Mouse (Mus musculus) small intestine, adult 2 months (tissue): ENCODE measurements at regions not wholly inside any gene's neighbourhood (a gene's known extent, or its start where the extent isn't known, plus 50 kb on each side); places are given as distances from the start of the nearest gene placed in this dataset.

Source experiments
- CTCF ChIP-seq: fragments of 200-500 bp; IDR thresholded peaks from 2 replicates; pipeline ENCODE4 v1.5.1; 2012; ENCODE audit warnings: low read depth, mild to moderate bottlenecking, control low read depth, inconsistent platforms, low read length, moderate library complexity, mixed read lengths; ENCODE audit not compliant: insufficient replicate concordance, insufficient read length; ENCODE audit errors: extremely low read depth
- POLR2A ChIP-seq: fragments of 200-500 bp; IDR thresholded peaks from 2 replicates; pipeline ENCODE4 v1.6.1; 2012; ENCODE audit warnings: low read depth, mild to moderate bottlenecking, control low read depth, inconsistent platforms, low read length, moderate library complexity

- TF ChIP-seq POLR2A (no peak), CTCF (no peak)
These were observed 63.8 kb upstream of the Pmepa1 start for GRCm38 (mm10) chr2:173340044-173340601.
